Mouse (Mus musculus) lung, postnatal 25 days (tissue): ENCODE data around the gene Irgm2.
"Not testable (repeated sequence)": the region's sequence is repeated elsewhere in the genome, so short reads cannot be mapped to it uniquely, and the experiment has no call there.

Experiments
- DNase-seq: peaks from one replicate; pipeline ENCODE4 v3.0.0; 2022; ENCODE audit warnings: low spot score

Gene Irgm2

GRCm38 (mm10) chr11:58199229-58200037 lies at the start of gene Irgm2, which contains the start of gene Igtp:
Gene Irgm2 (plus strand): TSS chr11:58199618.
Gene Igtp (plus strand): TSS chr11:58199556.
- peak; percentile 90 for DNase-seq

GRCm38 (mm10) chr11:58155458-58155857 lies 44.0 kb upstream of the Irgm2 start:
- DNase-seq, result no peak

- DNase-seq, result no peak
Observed at GRCm38 (mm10) chr11:58156871-58157270, 42.5 kb upstream of the Irgm2 start.

- no peak for DNase-seq
Observed at GRCm38 (mm10) chr11:58165072-58165471, 34.3 kb upstream of the Irgm2 start.

- no peak for DNase-seq
Observed at GRCm38 (mm10) chr11:58167822-58168166, 31.6 kb upstream of the Irgm2 start.

- peak; percentile 77 for DNase-seq
Observed at GRCm38 (mm10) chr11:58168167-58168915, 31.1 kb upstream of the Irgm2 start, which contains the start of gene Gemin5. Gene Gemin5 (minus strand): TSS chr11:58168539.

- no peak for DNase-seq
Observed at GRCm38 (mm10) chr11:58169666-58170065, 29.8 kb upstream of the Irgm2 start.

- DNase-seq, result peak; percentile 97
Observed at GRCm38 (mm10) chr11:58171459-58172091, 27.8 kb upstream of the Irgm2 start, which contains the start of gene Mrpl22. Gene Mrpl22 (plus strand): TSS chr11:58171661.

GRCm38 (mm10) chr11:58179563-58179962 lies 19.9 kb upstream of the Irgm2 start:
- DNase-seq, result peak; percentile 86

GRCm38 (mm10) chr11:58179986-58180385 lies 19.4 kb upstream of the Irgm2 start:
- DNase-seq, result not testable (repeated sequence)

GRCm38 (mm10) chr11:58180756-58181155 lies 18.7 kb upstream of the Irgm2 start:
- DNase-seq, result no peak

GRCm38 (mm10) chr11:58183579-58183978 lies 15.8 kb upstream of the Irgm2 start:
- peak; percentile 9 for DNase-seq

GRCm38 (mm10) chr11:58189675-58190074 lies 9.7 kb upstream of the Irgm2 start:
- DNase-seq, result no peak

GRCm38 (mm10) chr11:58193326-58193725 lies 6.1 kb upstream of the Irgm2 start:
- no peak for DNase-seq

GRCm38 (mm10) chr11:58193860-58194520 lies 5.4 kb upstream of the Irgm2 start:
- no peak for DNase-seq

GRCm38 (mm10) chr11:58198663-58199062 lies 755 bp upstream of the Irgm2 start:
- no peak for DNase-seq

GRCm38 (mm10) chr11:58200226-58200625 lies 808 bp downstream of the Irgm2 start:
- DNase-seq, result no peak

- no peak for DNase-seq
Observed at GRCm38 (mm10) chr11:58201052-58201451, 1.6 kb downstream of the Irgm2 start.

GRCm38 (mm10) chr11:58210321-58210886 lies 11.0 kb downstream of the Irgm2 start:
- no peak for DNase-seq

GRCm38 (mm10) chr11:58211062-58211681 lies 11.8 kb downstream of the Irgm2 start:
- no peak for DNase-seq

- no peak for DNase-seq
Observed at GRCm38 (mm10) chr11:58211682-58212067, 12.3 kb downstream of the Irgm2 start.
